Mouse (Mus musculus): ENCODE measurements around the gene Adgrg2. TPM values are rescaled to one million over a fixed set of nuclear protein-coding genes. Genes with fewer than 3 reads are reported as not detected.

The Adgrg2 gene
- polyA plus RNA-seq (2012; ENCODE audit: low replicate concordance): not detected in 2 replicates

DNA sequence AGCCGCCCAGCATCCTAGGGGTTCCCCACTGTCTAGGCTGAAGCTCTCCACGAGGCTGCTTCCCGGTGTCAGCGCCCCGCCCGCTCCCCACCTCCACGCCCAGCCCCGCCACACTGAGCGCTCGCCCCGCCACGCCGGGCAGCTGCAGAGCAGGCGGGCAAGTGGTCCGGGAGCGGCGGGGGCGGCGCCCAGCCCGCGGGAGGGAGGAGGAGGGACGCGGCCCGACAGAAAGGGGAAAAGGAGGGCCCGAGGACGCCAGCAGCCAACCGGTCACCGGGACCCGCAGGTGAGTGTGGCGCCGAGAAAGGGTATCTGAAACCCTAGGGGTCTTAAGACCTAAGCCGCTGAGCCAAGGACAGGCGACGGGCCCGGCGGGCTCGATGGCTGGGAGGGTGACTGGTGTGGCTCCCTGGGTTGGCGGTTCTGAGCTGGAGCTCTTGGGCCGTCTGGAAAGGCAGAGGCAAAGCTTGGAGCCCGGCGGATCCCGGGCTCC, at the start of gene Adgrg2:
Gene Adgrg2, plus strand, starts transcription at position 227 of the 493 bp plus-strand sequence.

DNA sequence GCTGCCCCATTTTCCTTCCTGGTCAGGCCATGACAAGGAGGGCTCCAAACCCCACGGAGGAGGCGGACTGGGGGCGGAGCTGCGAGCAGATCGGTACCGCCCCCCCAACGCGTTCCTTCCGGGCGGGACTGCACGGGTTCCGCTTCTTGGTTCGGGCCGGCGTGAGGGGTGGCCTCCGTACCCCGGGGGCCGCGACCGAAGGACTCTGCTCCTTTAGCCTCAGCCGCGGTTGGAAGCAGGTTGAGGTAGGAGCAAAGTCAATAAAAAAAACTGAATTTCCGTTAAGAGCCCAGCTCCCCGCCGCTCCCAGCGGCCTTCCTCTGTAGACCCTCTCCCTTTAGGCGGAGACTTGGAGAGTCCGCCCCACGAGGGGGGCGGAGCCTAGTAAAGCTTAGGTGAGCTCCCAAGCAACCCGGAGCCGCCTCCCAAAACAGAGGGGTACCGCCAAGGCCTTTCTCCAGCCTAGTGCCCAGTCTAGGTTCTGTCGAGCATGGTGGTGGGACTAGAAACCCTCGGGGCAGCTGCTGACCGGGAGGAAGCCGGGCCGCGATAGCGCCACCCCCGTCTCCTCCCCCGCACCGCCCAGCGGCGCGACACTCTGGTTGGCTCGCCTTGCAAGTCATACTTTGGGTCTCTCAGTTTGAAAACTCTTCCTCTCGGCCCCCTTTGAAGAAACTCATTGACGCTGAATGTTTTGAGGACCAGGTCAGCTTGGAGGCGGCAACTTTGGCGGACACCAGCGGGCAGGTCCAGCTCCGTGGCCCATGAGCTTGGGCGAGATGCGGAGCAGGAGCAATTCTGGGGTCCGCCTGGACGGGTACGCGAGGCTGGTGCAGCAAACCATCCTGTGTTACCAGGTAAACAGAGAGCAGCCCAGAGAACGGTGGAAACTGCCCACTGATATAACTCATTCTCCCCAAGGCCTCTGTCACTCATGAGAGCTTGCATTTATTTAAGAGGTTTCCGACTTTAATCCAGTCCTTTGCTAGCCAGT, 111.9 kb downstream of the Adgrg2 start, which contains the start of gene Phka2:
Gene Phka2, plus strand, starts transcription at position 119 of the 994 bp plus-strand sequence.

Other genes with a start within 250 kb of the Adgrg2 start
- 6.8 and 10.6 TPM in 2 replicates for gene Phka2, start 111.5 kb downstream of the Adgrg2 start, polyA plus RNA-seq (2012; ENCODE audit: low replicate concordance)

Measured in hematopoietic multipotent progenitor cell, adult 10-12 weeks (in vitro differentiated cells).